Mouse (Mus musculus): ENCODE data around the gene Jkamp. TPM values are rescaled to one million over a fixed set of nuclear protein-coding genes. Genes with fewer than 3 reads are reported as not detected.

The Jkamp gene
- total and polyA plus RNA-seq, 3 experiments, result 19.9 to 60.4 (median 21.9) TPM

DNA sequence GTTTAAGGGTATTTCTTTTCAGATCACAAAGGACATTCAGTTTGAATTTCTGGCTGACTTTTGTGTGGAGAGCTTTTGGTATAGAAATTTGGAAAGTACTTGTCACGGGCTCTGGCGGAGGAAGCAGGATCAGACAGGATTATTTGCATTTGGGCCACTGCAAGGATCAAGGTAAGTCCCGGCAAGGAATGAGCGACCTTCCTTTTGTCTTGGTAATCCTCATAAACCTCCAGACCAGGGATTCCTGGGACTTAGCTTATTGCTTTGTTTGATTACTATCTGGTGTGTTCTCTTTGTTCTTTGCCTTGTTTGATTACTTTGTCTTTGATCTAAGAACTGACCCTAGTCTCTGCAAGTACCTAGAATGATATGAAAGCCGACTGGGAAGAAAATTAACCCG is 31.5 kb upstream of the Jkamp start:
- WGBS, result 65% methylated on average over 6 of the region's 6 CpGs

DNA sequence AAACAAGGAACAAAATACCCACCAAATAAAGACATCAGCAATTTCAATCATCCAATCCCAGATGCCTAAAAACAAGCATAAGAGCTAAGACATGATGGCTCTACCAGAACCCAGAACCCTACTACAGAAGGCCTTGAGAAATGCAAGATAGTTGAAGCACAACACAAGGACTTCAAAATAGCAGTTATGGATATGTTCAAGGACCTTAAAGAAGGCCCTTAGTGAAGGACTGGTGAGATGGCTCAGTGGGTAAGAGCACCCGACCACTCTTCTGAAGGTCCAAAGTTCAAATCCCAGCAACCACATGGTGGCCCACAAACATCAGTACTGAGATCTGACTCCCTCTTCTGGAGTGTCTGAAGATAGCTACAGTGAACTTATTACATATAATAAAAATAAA is 27.6 kb upstream of the Jkamp start:
- DNase-seq, result no peak
- Histone ChIP-seq H3K4me1 (ENCODE audit: control insufficient read depth, insufficient read depth, low read length) (no peaks in the 10 kb centered on the region), H3K79me2 (replicated peaks; ENCODE audit: control insufficient read depth, insufficient read depth, low read length) (no peaks in the 10 kb centered on the region), H3K9ac (ENCODE audit: low read depth, low read length) (no peak overlapping the region), H3K36me3 (ENCODE audit: control insufficient read depth, insufficient read depth, low read length) (no peaks in the 10 kb centered on the region), H3K27ac (no peak overlapping the region), H3K4me3 (no peak overlapping the region), H3K27me3 (ENCODE audit: control insufficient read depth, insufficient read depth, low read length) (no peaks in the 10 kb centered on the region)
- WGBS, result 86% methylated on average over 1 of the region's 1 CpGs
- TF ChIP-seq POLR2A (IDR thresholded peaks at IDR 0.05; ENCODE audit: insufficient read depth, low read depth, low read length) (no peak), CTCF (IDR thresholded peaks at IDR 0.05) (no peak), EP300 (IDR thresholded peaks at IDR 0.05; ENCODE audit: insufficient read depth, low read depth, low read length) (no peak)
- intact Hi-C loops (cut with DNase I), result no loop called here

More for the DNA sequence above, 31.5 kb upstream of the Jkamp start:
- Histone ChIP-seq H3K79me2 (replicated peaks; ENCODE audit: control insufficient read depth, insufficient read depth, low read length) (no peaks in the 10 kb centered on the region), H3K27ac (no peak overlapping the region), H3K4me1 (ENCODE audit: control insufficient read depth, insufficient read depth, low read length) (no peaks in the 10 kb centered on the region), H3K9ac (ENCODE audit: low read depth, low read length) (no peak overlapping the region), H3K4me3 (no peak overlapping the region), H3K36me3 (ENCODE audit: control insufficient read depth, insufficient read depth, low read length) (no peaks in the 10 kb centered on the region), H3K27me3 (ENCODE audit: control insufficient read depth, insufficient read depth, low read length) (no peaks in the 10 kb centered on the region)
- intact Hi-C loops (cut with DNase I), result no loop called here
- TF ChIP-seq CTCF (IDR thresholded peaks at IDR 0.05), result no peak
- no peak for TF ChIP-seq POLR2A (IDR thresholded peaks at IDR 0.05; ENCODE audit: insufficient read depth, low read depth, low read length)
- TF ChIP-seq EP300 (IDR thresholded peaks at IDR 0.05; ENCODE audit: insufficient read depth, low read depth, low read length), result no peak
- no peak for DNase-seq

DNA sequence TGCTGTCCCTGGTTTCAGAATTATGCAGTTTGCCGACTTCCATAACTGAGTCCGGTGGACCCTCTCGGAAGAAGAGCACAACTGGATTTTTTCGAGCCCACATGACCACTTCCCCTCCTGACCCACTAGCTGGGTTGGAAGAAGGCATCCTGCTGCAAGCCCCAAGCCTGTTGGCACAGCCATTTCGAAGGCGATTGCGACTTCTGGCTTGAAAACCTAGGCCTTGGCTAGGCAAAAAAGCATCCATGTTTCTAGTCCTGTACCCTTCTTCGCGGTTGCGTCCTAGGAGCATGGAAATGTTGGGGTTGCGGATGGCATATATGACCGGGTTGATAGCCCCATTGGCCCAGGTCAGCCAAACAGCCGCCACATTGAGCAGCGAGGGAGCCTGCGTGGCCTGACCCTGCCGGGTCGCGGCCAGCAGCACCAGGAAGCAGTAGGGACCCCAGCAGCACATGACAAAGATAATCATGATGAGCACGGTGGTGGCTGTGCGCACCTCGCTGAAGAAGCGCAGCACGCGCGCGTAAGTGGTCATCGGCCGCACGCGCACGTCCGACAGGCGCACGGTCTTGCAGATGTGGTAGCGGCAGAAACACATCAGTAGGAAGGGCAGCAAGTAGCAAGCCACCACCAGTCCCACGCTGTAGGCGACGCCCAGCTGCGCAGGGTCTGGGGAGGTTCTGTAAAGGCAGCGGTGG is 15.6 kb upstream of the Jkamp start:
- no peak overlapping the region; the same call in 1 of the 2 replicates for H3K27ac ChIP-seq
- intact Hi-C loops (cut with DNase I), result loop anchor here (1.0 kb wide), 2 partner anchors 15 to 35 kb away; no protein-coding TSS in a partner anchor
- no peaks in the 10 kb centered on the region for H3K4me1 ChIP-seq (ENCODE audit: control insufficient read depth, insufficient read depth, low read length)
- WGBS, result 15% methylated on average over 40 of the region's 40 CpGs
- H3K36me3 ChIP-seq (ENCODE audit: control insufficient read depth, insufficient read depth, low read length), result no peaks in the 10 kb centered on the region
- H3K27me3 ChIP-seq (ENCODE audit: control insufficient read depth, insufficient read depth, low read length), result no peaks in the 10 kb centered on the region
- H3K9ac ChIP-seq (ENCODE audit: low read depth, low read length), result peak overlapping the region; percentile 24
- peak overlapping the region; percentile 70 for H3K4me3 ChIP-seq
- TF ChIP-seq EP300 (IDR thresholded peaks at IDR 0.05; ENCODE audit: insufficient read depth, low read depth, low read length) (no peak), POLR2A (IDR thresholded peaks at IDR 0.05; ENCODE audit: insufficient read depth, low read depth, low read length) (no peak)
- DNase-seq, result no peak
- no peaks in the 10 kb centered on the region for H3K79me2 ChIP-seq (replicated peaks; ENCODE audit: control insufficient read depth, insufficient read depth, low read length)

DNA sequence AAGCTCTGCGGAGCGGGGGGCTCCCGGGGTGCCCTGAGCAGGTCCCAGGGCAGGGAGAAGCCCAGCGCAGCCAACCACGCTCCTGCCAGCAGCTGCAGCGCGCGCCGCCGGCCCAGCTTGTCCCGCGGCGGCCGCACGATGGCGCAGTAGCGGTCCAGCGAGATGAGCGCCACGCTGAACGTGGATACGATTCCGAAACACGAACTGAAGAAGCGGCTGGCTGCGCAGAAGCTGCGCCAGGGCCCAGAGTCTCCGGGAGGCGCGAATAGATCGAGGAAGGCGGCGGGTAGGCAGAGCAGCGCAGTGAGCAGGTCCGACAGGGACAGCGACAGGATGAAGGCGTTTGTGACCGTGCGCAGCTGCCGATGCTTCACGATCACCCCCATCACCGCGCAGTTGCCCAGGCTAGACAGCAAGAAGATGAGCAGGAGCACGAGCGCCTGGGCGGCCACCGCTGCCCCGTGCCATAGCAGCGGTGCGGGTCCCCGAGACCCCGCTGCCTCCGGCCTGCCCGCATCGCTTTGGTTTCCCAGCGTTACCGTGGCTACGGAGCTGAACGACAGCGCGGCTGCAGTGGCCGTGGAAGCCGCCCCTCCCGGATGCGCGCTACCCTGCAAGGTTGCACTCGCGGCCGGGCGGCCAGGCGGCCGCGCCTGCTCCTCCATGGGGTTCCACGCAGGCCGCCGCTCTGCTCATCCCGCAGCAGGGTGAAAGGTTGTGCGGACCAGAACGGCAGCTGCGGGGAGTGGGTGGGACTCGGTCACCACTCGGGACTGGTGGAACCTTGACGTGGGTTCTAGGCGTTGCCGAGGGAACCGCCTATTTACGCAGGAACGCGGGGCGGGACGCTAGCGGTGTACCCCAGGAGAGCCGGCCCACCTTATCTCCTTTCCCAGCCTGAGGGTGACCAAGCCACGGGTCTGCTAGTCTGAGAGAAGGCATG is 14.8 kb upstream of the Jkamp start, which contains the start of gene Gpr135:
Gene Gpr135, minus strand, starts transcription at position 799 of the 943 bp plus-strand sequence.
- 1% methylated on average over 94 of the region's 94 CpGs for WGBS
- no peaks in the 10 kb centered on the region for H3K79me2 ChIP-seq (replicated peaks; ENCODE audit: control insufficient read depth, insufficient read depth, low read length)
- peak; percentile 88 to 92 for DNase-seq
- H3K4me1 ChIP-seq (ENCODE audit: control insufficient read depth, insufficient read depth, low read length), result no peaks in the 10 kb centered on the region
- H3K4me3 ChIP-seq, result peak within 1 kb of the TSS; percentile 70
- no peak for TF ChIP-seq POLR2A (IDR thresholded peaks at IDR 0.05; ENCODE audit: insufficient read depth, low read depth, low read length)
- peak; percentile 96 for TF ChIP-seq CTCF (IDR thresholded peaks at IDR 0.05)
- no peak for TF ChIP-seq EP300 (IDR thresholded peaks at IDR 0.05; ENCODE audit: insufficient read depth, low read depth, low read length)
- intact Hi-C loops (cut with DNase I), result loop anchor here (1.0 kb wide), 2 partner anchors 14 to 34 kb away; no protein-coding TSS in a partner anchor
- H3K27ac ChIP-seq, result peak within 1 kb of the TSS; percentile 61; the same call in 1 of the 2 replicates
- peak within 1 kb of the TSS; percentile 61 for H3K9ac ChIP-seq (ENCODE audit: low read depth, low read length)
- H3K27me3 ChIP-seq (ENCODE audit: control insufficient read depth, insufficient read depth, low read length), result no peaks in the 10 kb centered on the region
- no peaks in the 10 kb centered on the region for H3K36me3 ChIP-seq (ENCODE audit: control insufficient read depth, insufficient read depth, low read length)

DNA sequence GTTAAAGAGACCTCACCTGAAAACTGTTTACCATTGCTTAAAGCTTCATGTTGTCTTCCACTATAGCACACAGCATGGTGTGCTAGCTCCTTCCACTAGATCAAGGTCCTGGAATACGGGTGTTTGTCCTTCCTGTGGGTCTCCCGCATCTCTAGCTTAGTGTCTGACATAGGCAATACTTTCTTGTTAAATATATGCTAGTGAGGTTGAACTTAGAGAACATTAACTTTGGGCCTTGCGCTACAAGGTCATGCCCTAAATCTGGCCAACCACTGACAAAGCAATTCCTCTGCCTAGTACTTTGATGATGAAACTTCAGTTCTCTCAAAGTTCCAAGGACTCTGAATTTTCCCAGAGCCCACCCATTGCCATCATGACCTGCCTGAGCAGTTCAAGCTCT is 7.1 kb upstream of the Jkamp start:
- H3K4me1 ChIP-seq (ENCODE audit: control insufficient read depth, insufficient read depth, low read length), result no peaks in the 10 kb centered on the region
- no peak overlapping the region for H3K27ac ChIP-seq
- no peaks in the 10 kb centered on the region for H3K79me2 ChIP-seq (replicated peaks; ENCODE audit: control insufficient read depth, insufficient read depth, low read length)
- H3K4me3 ChIP-seq, result no peak overlapping the region
- no peaks in the 10 kb centered on the region for H3K36me3 ChIP-seq (ENCODE audit: control insufficient read depth, insufficient read depth, low read length)
- DNase-seq, result no peak
- WGBS, result 92% methylated on average over 3 of the region's 3 CpGs
- H3K27me3 ChIP-seq (ENCODE audit: control insufficient read depth, insufficient read depth, low read length), result no peaks in the 10 kb centered on the region
- no peak overlapping the region for H3K9ac ChIP-seq (ENCODE audit: low read depth, low read length)
- intact Hi-C loops (cut with DNase I), result no loop called here
- TF ChIP-seq EP300 (IDR thresholded peaks at IDR 0.05; ENCODE audit: insufficient read depth, low read depth, low read length) (no peak), POLR2A (IDR thresholded peaks at IDR 0.05; ENCODE audit: insufficient read depth, low read depth, low read length) (no peak), CTCF (IDR thresholded peaks at IDR 0.05) (no peak)

Data from heart, adult 2 months (tissue).